Mouse (Mus musculus): Measurements from ENCODE around the gene Itprip. TPM values are rescaled to one million over a fixed set of nuclear protein-coding genes. Genes with fewer than 3 reads are reported as not detected.

The Itprip gene
- polyA plus RNA-seq, 1 experiment from 2014 or later, result 21.4 TPM

DNA sequence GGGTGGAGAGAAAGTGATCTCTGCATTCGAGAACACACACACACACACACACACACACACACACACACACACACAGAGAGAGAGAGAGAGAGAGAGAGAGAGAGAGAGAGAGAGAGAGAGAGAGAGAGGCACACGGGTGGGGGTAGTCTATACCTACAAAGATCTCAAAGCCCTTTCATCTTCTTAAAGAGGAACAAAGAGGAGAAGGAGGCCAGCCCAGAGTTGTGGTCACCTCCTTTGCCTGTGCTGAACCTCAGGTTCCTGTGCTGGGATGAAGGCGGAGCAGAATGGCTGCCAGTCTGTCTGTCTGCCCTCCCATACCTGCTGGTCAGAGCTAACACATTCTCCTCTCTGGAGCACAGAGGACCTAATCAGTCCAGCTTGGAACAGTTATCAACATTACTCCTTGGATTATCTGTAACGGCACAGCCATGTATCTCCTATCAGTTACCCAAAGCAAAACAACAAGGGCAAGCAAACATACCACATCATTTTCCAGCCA is 8.9 kb downstream of the Itprip start:
- Histone ChIP-seq H3K27me3 (replicated peaks; ENCODE audit: low read depth, poor library complexity, severe bottlenecking) (no peaks in the 10 kb centered on the region), H3K9me3 (no peaks in the 10 kb centered on the region), H3K4me1 (peaks cover 51% of the 10 kb centered on the region), H3K4me3 (peak overlapping the region; percentile 55), H3K27ac (replicated peaks) (peak overlapping the region; percentile 98), H3K36me3 (replicated peaks) (peaks cover 39% of the 10 kb centered on the region)
- no peak for DNase-seq (ENCODE audit: low spot score)
- WGBS, result 32% methylated on average over 4 of the region's 4 CpGs

DNA sequence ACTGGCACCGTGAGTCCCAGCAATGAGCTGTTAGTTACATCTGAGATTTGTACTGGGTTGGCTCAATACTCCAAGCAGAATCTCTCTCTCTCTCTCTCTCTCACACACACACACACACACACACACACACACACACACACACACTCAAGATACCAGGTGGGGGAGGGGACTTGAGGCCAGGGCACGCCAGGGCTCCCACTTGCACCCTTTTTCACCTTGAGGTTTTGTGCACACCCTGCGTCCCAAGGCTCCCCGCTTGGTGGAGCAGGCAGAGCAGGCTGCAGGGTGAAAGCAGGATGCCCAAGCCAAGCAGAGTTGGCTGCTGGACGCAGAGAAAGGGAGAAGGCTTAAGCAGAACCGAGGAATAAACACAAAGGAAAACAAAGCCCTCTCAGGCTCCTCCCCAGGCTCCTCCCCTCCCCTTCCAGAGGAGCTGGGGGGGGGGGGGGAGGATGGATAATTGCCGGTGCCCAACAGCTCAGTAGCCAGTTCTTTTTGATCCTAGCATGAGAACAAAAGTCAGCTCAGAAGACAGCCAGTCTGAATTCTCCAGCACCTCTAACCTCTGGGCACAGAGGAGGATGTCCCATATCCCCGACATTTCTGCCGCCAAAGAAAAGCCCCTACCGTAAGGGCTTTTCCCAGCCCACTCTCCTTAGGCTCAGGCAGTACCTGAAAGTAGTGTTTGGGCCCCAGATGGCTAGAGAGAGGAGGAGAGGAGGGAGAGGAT is 9.5 kb downstream of the Itprip start:
- Histone ChIP-seq H3K9me3 (no peaks in the 10 kb centered on the region), H3K27ac (replicated peaks) (peak overlapping the region; percentile 98), H3K4me3 (peak overlapping the region; percentile 55), H3K27me3 (replicated peaks; ENCODE audit: low read depth, poor library complexity, severe bottlenecking) (no peaks in the 10 kb centered on the region), H3K36me3 (replicated peaks) (peaks cover 44% of the 10 kb centered on the region), H3K4me1 (peaks cover 51% of the 10 kb centered on the region)
- WGBS, result 1% methylated on average over 10 of the region's 10 CpGs
- DNase-seq (ENCODE audit: low spot score), result peak; percentile 80

DNA sequence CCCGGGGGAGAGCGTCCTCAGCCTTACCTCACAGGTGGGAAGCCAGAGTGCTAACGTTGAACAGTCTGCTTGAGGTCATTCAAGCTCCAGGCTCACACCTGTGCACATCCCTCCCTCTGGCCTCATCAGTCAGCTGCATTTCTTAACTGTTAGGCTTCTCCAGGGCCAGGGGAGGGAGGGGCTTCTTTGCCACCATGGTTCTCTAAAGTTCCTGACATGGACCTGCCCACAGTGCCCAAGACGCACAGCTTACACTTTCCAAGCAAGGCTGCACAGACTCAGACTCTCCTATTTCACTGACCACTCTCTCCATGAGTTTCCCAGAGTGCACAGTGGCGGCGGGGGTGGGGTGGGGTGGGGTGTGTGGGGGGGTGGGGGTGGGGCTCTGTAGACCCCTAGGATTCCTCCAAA is 10.1 kb downstream of the Itprip start:
- Histone ChIP-seq H3K4me1 (peaks cover 54% of the 10 kb centered on the region), H3K27me3 (replicated peaks; ENCODE audit: low read depth, poor library complexity, severe bottlenecking) (no peaks in the 10 kb centered on the region), H3K36me3 (replicated peaks) (peaks cover 42% of the 10 kb centered on the region), H3K27ac (replicated peaks) (peak overlapping the region; percentile 98), H3K9me3 (no peaks in the 10 kb centered on the region), H3K4me3 (peak overlapping the region; percentile 55)
- 24% methylated on average over 6 of the region's 6 CpGs for WGBS
- no peak for DNase-seq (ENCODE audit: low spot score)

DNA sequence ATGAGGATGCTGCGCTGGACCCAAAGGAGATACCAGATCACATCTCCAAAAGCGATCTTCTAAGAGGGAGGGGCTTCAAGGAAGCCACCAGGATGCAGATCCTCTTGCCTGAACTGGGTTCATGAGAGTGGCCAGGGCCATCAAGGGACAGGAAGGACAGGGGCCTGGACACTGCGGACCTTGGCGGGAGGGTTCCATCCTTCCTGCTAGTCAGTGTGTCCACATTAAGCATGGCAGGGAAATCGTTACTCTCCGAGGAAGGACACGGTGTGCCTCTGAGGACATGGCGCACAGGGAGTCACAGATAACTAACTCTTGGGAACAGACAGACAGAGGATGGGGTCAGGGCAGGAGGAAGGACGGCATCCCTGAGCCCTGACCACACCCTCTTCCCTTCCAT is 11.5 kb downstream of the Itprip start:
- H3K27ac ChIP-seq (replicated peaks), result no peak overlapping the region
- no peak for DNase-seq (ENCODE audit: low spot score)
- H3K9me3 ChIP-seq, result no peaks in the 10 kb centered on the region
- no peaks in the 10 kb centered on the region for H3K27me3 ChIP-seq (replicated peaks; ENCODE audit: low read depth, poor library complexity, severe bottlenecking)
- 95% methylated on average over 9 of the region's 9 CpGs for WGBS
- peaks cover 63% of the 10 kb centered on the region for H3K4me1 ChIP-seq
- no peak overlapping the region for H3K4me3 ChIP-seq
- H3K36me3 ChIP-seq (replicated peaks), result peaks cover 36% of the 10 kb centered on the region

DNA sequence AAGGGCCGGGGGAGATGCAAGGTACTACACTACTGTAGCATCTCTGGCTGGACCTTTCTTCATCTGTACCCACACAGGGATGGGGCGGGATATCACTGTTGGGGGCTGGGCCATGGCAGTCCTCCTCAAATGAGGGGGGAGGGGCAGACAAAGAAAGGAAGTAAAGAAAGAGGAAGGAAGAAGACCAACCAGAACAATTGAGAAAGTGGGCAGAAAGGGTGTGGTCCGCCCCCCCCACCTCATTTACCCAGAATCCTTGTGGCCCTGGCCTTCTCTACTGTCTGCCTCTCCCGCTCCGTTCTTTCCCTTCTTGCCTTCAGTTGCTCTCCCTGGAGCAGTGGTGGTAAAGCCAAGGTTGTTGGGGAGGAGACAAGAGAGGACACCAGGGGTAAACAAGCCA is 13.5 kb downstream of the Itprip start:
- Histone ChIP-seq H3K4me1 (peaks cover 61% of the 10 kb centered on the region), H3K27me3 (replicated peaks; ENCODE audit: low read depth, poor library complexity, severe bottlenecking) (no peaks in the 10 kb centered on the region), H3K27ac (replicated peaks) (no peak overlapping the region; the same call in 1 of the 2 replicates), H3K9me3 (no peaks in the 10 kb centered on the region), H3K36me3 (replicated peaks) (peaks cover 25% of the 10 kb centered on the region), H3K4me3 (no peak overlapping the region)
- 91% methylated on average over 5 of the region's 5 CpGs for WGBS
- DNase-seq (ENCODE audit: low spot score), result no peak

DNA sequence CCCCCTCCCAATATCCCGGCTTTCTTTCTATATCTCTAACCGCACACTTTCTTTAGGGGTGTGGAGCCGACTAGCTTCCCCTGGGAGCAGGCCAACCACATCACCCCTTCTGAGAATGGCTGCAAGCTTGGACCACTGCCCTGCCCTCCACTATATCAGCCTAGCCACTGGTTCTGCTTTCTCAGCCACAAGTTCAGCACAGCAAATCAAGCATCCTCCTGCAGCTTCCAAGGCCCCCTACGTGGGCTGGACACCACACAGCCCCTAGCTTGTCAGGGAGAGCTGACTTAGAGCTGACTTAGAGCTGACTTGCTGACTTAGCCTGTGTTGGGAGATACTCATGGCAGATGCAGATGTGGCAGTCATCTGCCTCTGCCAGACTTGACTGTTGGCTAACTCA is 14.0 kb downstream of the Itprip start:
- H3K27ac ChIP-seq (replicated peaks), result no peak overlapping the region; the same call in 1 of the 2 replicates
- H3K4me3 ChIP-seq, result no peak overlapping the region
- no peak for DNase-seq (ENCODE audit: low spot score)
- no peaks in the 10 kb centered on the region for H3K27me3 ChIP-seq (replicated peaks; ENCODE audit: low read depth, poor library complexity, severe bottlenecking)
- H3K36me3 ChIP-seq (replicated peaks), result peaks cover 30% of the 10 kb centered on the region
- 90% methylated on average over 4 of the region's 4 CpGs for WGBS
- H3K4me1 ChIP-seq, result peaks cover 56% of the 10 kb centered on the region
- no peaks in the 10 kb centered on the region for H3K9me3 ChIP-seq

DNA sequence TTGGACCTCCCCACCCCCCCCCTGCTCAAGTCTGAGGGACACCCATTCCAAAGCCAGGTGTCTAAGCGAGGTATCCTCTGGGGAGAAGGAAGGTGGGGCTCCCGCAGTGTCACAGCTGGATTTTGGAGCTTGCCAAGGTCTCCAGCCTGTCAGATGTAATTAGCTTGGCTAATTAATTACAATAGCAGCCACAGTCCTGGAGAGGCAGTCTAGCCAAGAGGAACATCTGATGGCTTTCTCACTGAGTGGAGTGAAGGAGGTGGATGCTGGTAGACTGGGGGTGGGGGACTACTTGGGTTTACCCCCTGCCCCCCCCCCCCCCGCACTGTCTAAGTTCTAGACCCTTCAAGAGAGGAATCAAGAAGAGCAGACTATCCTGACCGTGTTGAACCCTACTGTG is 15.4 kb downstream of the Itprip start:
- H3K36me3 ChIP-seq (replicated peaks), result peaks cover 36% of the 10 kb centered on the region
- H3K9me3 ChIP-seq, result no peaks in the 10 kb centered on the region
- no peak overlapping the region for H3K4me3 ChIP-seq
- WGBS, result 59% methylated on average over 4 of the region's 4 CpGs
- no peaks in the 10 kb centered on the region for H3K27me3 ChIP-seq (replicated peaks; ENCODE audit: low read depth, poor library complexity, severe bottlenecking)
- H3K27ac ChIP-seq (replicated peaks), result peak overlapping the region; percentile 51; the same call in 1 of the 2 replicates
- DNase-seq (ENCODE audit: low spot score), result no peak
- H3K4me1 ChIP-seq, result peaks cover 42% of the 10 kb centered on the region

DNA sequence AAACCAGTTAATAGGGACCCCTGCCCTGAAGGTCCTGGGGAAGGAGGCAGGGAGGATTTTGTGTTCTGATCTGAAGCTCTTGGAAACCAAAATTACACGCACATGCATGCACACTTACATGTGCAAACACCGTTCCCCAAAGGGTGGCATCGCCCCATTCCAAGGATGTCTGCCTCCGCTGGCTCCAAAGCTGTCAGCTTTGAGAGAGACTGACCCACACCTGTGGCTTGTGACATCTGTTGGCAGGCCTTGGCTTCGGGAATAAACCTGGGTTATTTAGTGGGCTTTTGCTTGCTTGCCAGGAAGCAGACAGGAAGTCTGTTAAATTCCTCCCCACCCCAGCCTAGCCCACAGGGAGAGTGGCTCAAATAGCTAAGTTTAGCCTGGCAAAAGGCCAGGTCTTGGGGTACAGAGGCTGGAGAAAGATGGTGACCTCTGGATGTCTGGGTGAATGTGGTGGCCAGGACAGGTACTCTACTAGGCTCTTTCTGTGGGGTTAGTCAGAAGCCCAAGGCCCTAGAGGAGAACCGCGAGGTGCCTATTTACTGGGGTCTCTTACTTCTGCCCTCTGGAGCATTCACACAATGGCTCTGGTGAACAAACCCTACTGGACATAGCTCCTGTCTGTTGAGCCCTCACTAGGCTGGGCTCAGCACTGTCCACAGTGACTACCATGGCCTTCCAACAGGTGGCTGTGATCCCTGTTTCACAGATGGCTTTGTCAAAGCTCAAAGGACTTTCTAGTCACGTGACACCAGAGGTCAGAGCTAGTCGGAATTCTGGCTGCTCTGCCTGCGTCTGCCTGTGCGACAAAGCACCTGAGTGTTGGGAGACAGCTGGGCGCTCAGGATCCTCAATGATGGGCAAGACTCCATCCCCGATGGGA is 16.5 kb downstream of the Itprip start:
- no peak for DNase-seq (ENCODE audit: low spot score)
- Histone ChIP-seq H3K27me3 (replicated peaks; ENCODE audit: low read depth, poor library complexity, severe bottlenecking) (no peaks in the 10 kb centered on the region), H3K9me3 (no peaks in the 10 kb centered on the region), H3K4me3 (no peak overlapping the region), H3K27ac (replicated peaks) (peak overlapping the region; percentile 51; the same call in 1 of the 2 replicates), H3K4me1 (peaks cover 33% of the 10 kb centered on the region), H3K36me3 (replicated peaks) (peaks cover 42% of the 10 kb centered on the region)
- WGBS, result 67% methylated on average over 13 of the region's 13 CpGs

DNA sequence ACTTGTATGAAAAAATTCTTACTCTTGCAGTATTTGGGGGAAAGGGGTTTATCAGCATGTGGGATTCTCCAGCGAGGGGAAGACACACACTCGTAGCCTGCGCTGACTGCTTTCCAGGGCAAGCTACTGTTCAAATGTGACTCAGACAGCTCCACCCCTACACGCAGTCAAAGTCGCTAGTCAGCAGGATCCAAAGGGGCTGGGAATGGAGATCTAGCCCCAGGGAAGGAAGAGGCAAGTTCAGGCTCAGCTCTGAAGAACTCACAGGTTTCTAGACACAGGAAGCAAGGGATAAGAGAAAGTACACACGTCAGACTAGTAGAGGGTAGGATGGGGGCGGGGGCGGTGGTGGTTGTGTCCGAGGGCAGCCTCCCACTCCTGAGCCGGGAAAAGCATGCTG is 18.5 kb downstream of the Itprip start:
- H3K27me3 ChIP-seq (replicated peaks; ENCODE audit: low read depth, poor library complexity, severe bottlenecking), result no peaks in the 10 kb centered on the region
- 87% methylated on average over 10 of the region's 10 CpGs for WGBS
- DNase-seq (ENCODE audit: low spot score), result no peak
- no peak overlapping the region for H3K4me3 ChIP-seq
- no peaks in the 10 kb centered on the region for H3K9me3 ChIP-seq
- H3K4me1 ChIP-seq, result peaks cover 33% of the 10 kb centered on the region
- H3K27ac ChIP-seq (replicated peaks), result no peak overlapping the region
- peaks cover 53% of the 10 kb centered on the region for H3K36me3 ChIP-seq (replicated peaks)

DNA sequence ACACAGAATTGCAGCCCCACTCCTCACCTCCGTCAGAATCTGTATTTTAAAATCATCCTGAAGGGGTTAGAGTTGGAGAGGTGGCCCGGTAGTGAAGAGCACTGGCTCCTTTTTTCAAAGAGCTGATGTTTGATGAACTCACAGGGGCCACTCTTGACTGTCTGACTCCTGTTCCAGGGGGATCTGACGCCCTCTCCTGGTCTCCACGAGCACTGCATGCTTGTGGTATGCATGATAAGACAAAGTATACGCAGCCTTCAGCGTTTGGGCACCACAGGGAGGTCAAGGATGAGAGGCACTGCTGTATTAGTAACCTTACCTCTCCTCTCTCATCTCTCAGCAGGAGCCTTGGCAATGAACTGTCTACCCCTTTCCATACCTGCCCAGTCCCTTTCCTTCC is 19.1 kb downstream of the Itprip start:
- peaks cover 29% of the 10 kb centered on the region for H3K4me1 ChIP-seq
- no peak for DNase-seq (ENCODE audit: low spot score)

DNA sequence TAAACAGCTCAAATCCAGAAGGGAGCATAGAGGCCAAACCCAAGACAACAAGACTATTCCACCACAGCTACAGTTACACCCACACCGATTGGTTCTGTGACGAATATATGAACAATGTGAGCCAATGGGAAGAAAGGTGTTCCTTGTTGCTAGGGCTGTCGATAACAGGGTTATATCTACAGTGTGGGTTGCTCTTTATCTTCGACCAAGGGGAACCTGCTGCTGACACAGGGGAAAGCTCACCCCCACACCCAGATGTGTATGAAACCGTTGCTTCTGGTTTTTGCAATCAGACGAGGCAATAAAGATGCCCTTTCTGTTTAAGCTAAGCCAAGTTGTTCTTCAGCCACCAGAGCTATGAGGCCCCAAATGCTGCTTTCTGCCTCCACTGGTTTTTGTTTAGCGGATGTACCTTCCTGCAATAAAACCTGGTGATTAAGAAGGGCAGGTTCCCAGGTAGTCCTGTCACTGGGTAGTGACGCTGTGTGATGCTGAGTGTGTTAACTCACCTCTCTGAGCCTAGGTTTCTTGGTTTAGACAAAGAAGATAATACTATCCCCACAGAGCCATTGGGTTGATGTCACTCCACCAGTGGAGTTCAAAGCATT is 20.5 kb downstream of the Itprip start:
- Histone ChIP-seq H3K36me3 (replicated peaks) (peaks cover 66% of the 10 kb centered on the region), H3K4me1 (peaks cover 23% of the 10 kb centered on the region), H3K9me3 (no peaks in the 10 kb centered on the region), H3K27ac (replicated peaks) (no peak overlapping the region), H3K27me3 (replicated peaks; ENCODE audit: low read depth, poor library complexity, severe bottlenecking) (no peaks in the 10 kb centered on the region), H3K4me3 (no peak overlapping the region)
- DNase-seq (ENCODE audit: low spot score), result no peak
- 90% methylated on average over 8 of the region's 8 CpGs for WGBS

More for the DNA sequence above, 19.1 kb downstream of the Itprip start:
- Histone ChIP-seq H3K27me3 (replicated peaks; ENCODE audit: low read depth, poor library complexity, severe bottlenecking) (no peaks in the 10 kb centered on the region), H3K9me3 (no peaks in the 10 kb centered on the region), H3K36me3 (replicated peaks) (peaks cover 58% of the 10 kb centered on the region), H3K4me3 (no peak overlapping the region), H3K27ac (replicated peaks) (no peak overlapping the region)
- 65% methylated on average over 6 of the region's 6 CpGs for WGBS

DNA sequence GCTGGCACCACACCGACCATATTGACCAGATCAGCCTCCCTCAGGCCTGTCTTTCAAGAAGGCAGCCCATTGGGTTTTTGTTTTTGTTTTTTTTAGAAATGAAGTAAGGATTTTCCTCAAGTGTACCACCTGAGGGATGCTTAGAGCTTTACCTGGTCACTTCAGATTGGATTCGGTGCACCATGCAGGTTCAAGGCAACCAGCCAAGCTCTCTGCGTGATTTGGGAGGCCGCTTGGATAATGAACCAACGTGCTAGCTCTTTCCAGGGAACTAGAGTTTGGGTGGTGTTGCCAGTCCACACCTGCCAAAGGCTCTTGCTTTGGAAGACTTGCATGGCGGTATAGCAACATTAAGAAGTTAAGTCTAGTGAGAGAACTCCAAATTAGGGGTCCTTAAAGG is 26.0 kb downstream of the Itprip start:
- 94% methylated on average over 6 of the region's 6 CpGs for WGBS
- no peaks in the 10 kb centered on the region for H3K9me3 ChIP-seq
- no peaks in the 10 kb centered on the region for H3K27me3 ChIP-seq (replicated peaks; ENCODE audit: low read depth, poor library complexity, severe bottlenecking)
- H3K27ac ChIP-seq (replicated peaks), result no peak overlapping the region
- H3K36me3 ChIP-seq (replicated peaks), result peaks cover 56% of the 10 kb centered on the region
- no peaks in the 10 kb centered on the region for H3K4me1 ChIP-seq
- DNase-seq (ENCODE audit: low spot score), result no peak
- H3K4me3 ChIP-seq, result no peak overlapping the region
